Comparison of ENCODE assay signal across 10 mouse cellular contexts in genomic region chr1:134368777-134369337, GRCm38 (mm10). TPM values are rescaled to one million over a fixed set of nuclear protein-coding genes. Genes with fewer than 3 reads are reported as not detected.
A peak's percentile ranks its signal among the peaks of the same experiment; 100 is the strongest.
DNase-seq lines count a peak whose midpoint lies in the region; ATAC-seq and TF ChIP-seq lines count a peak whose summit lies in the region.
"Had no signal": no experiment of that assay in that cellular context is flagged by ENCODE, and none has a peak within 500 bp of the region (broad histone marks: within the 10 kb centered on the region; RNA-seq: fewer than 3 reads in every experiment).

No protein-coding gene starts in this region.

- H3K36me3 ChIP-seq in kidney, embryonic 14.5 days (ENCODE audit: control insufficient read depth, insufficient read depth, low read length), result no peaks in the 10 kb centered on the region
- no peaks in the 10 kb centered on the region for H3K36me3 ChIP-seq in limb, embryonic 14.5 days (ENCODE audit: control insufficient read depth, insufficient read depth, low read length)

- intact Hi-C loops in heart, postnatal 10 days (cut with DNase I), result no loop called here

- DNase-seq in kidney, adult 18-20 months, result peak; percentile 80
- DNase-seq in Muller cell, postnatal 12 days (ENCODE audit: inconsistent ontology term), result peak; percentile 27
- DNase-seq in cerebellum, postnatal 10 days, result peak; percentile 76
- peak; percentile 66 to 85 for DNase-seq in heart, postnatal 10 days
- DNase-seq in limb, embryonic 14.5 days (ENCODE audit: low spot score), result peak; percentile 73
- peak; percentile 51 for DNase-seq in right cerebral cortex, adult 18-20 months
- DNase-seq in urinary bladder, postnatal 36 days (ENCODE audit: low spot score in 2 of 2), result peak; percentile 66 to 72

- 55% methylated on average over 9 of the region's 9 CpGs for WGBS in kidney, embryonic 14.5 days
- 52% methylated on average over 9 of the region's 9 CpGs for WGBS in limb, embryonic 14.5 days

- no peak overlapping the region for H3K4me3 ChIP-seq in kidney, embryonic 14.5 days (ENCODE audit: low read length)
- H3K4me3 ChIP-seq in limb, embryonic 14.5 days (replicated peaks; ENCODE audit: low read length), result no peak overlapping the region
- H3K4me3 ChIP-seq: erythroblast, embryonic 14.5 days had no signal

- H3K27me3 ChIP-seq in kidney, embryonic 14.5 days (ENCODE audit: control insufficient read depth, insufficient read depth, low read length), result no peaks in the 10 kb centered on the region
- no peaks in the 10 kb centered on the region for H3K27me3 ChIP-seq in limb, embryonic 14.5 days (ENCODE audit: control insufficient read depth, insufficient read depth, low read length)

- no peak for TF ChIP-seq POLR2A in limb, embryonic 14.5 days (IDR thresholded peaks at IDR 0.05; ENCODE audit: borderline replicate concordance, extremely low read depth, insufficient read depth, insufficient read length)

- no peak for ATAC-seq in kidney, embryonic 14.5 days (ENCODE audit: low FRiP score, low TSS enrichment)
- ATAC-seq in limb, embryonic 14.5 days (ENCODE audit: low FRiP score, low read depth), result no peak

- H3K4me2 ChIP-seq in kidney, embryonic 14.5 days (replicated peaks; ENCODE audit: low read depth, low read length), result no peak overlapping the region
- H3K4me2 ChIP-seq in limb, embryonic 14.5 days (replicated peaks; ENCODE audit: low read depth, low read length, severe bottlenecking), result no peak overlapping the region

- peaks cover 3% of the 10 kb centered on the region; the same call in 1 of the 2 replicates for H3K9me3 ChIP-seq in kidney, embryonic 14.5 days (ENCODE audit: control insufficient read depth, low read length)
- H3K9me3 ChIP-seq in limb, embryonic 14.5 days (ENCODE audit: control insufficient read depth, low read length), result no peaks in the 10 kb centered on the region; the same call in 1 of the 2 replicates

- H3K9ac ChIP-seq in kidney, embryonic 14.5 days (ENCODE audit: low read depth, low read length), result no peak overlapping the region
- H3K9ac ChIP-seq in limb, embryonic 14.5 days (ENCODE audit: low read depth, low read length, severe bottlenecking), result no peak overlapping the region

- H3K4me1 ChIP-seq in kidney, embryonic 14.5 days (ENCODE audit: control insufficient read depth, insufficient read depth, low read length), result no peaks in the 10 kb centered on the region
- no peaks in the 10 kb centered on the region for H3K4me1 ChIP-seq in limb, embryonic 14.5 days (ENCODE audit: control insufficient read depth, insufficient read depth, low read length)

- H3K27ac ChIP-seq in kidney, embryonic 14.5 days (ENCODE audit: low read depth, low read length), result no peak overlapping the region
- H3K27ac ChIP-seq in limb, embryonic 14.5 days (replicated peaks; ENCODE audit: low read depth, low read length), result no peak overlapping the region
- H3K27ac ChIP-seq: macrophage had no signal

RNA-seq across cellular contexts. Expression of gene Tmem183a, which starts 7.1 kb away (rescaled TPM):
- polyA plus RNA-seq in kidney, embryonic 14.5 days (2014; fragmentation: Nextera tagmentation; extraction: Ambion mirVana), result 57.0 and 91.3 TPM in 2 replicates
- 10 to 100 TPM; 24.2 to 25.7 TPM for total RNA-seq in heart, postnatal 10 days (2021)
- 83.0 and 110 TPM in 2 replicates for polyA plus RNA-seq in limb, embryonic 14.5 days (2012; rRNA removed)
- 77.8 and 86.8 TPM in 2 replicates for polyA plus RNA-seq in limb, embryonic 14.5 days (2014; fragmentation: Nextera tagmentation; extraction: Ambion mirVana)

RNA-seq across cellular contexts. Expression of gene 4933406M09Rik, which starts 16.9 kb away (rescaled TPM):
- not detected in 2 replicates for polyA plus RNA-seq in kidney, embryonic 14.5 days (2014; fragmentation: Nextera tagmentation; extraction: Ambion mirVana)
- not detected for total RNA-seq in heart, postnatal 10 days (2021)
- polyA plus RNA-seq in limb, embryonic 14.5 days (2012; rRNA removed), result not detected in 2 replicates
- not detected in 2 replicates for polyA plus RNA-seq in limb, embryonic 14.5 days (2014; fragmentation: Nextera tagmentation; extraction: Ambion mirVana)
- polyA plus RNA-seq: macrophage had no signal

RNA-seq across cellular contexts. Expression of gene Ppfia4, which starts 36.1 kb away (rescaled TPM):
- 1.6 and 2.7 TPM in 2 replicates for polyA plus RNA-seq in kidney, embryonic 14.5 days (2014; fragmentation: Nextera tagmentation; extraction: Ambion mirVana)
- 1 to 10 TPM; 3.4 to 3.7 TPM for total RNA-seq in heart, postnatal 10 days (2021)
- polyA plus RNA-seq in limb, embryonic 14.5 days (2012; rRNA removed), result 32.3 and 38.9 TPM in 2 replicates
- 10.1 and 10.9 TPM in 2 replicates for polyA plus RNA-seq in limb, embryonic 14.5 days (2014; fragmentation: Nextera tagmentation; extraction: Ambion mirVana)

RNA-seq across cellular contexts. Expression of gene Cyb5r1, which starts 36.5 kb away (rescaled TPM):
- polyA plus RNA-seq in kidney, embryonic 14.5 days (2014; fragmentation: Nextera tagmentation; extraction: Ambion mirVana), result 28.4 and 36.7 TPM in 2 replicates
- 10 to 100 TPM; 31.0 to 33.4 TPM for total RNA-seq in heart, postnatal 10 days (2021)
- 43.0 and 46.0 TPM in 2 replicates for polyA plus RNA-seq in limb, embryonic 14.5 days (2012; rRNA removed)
- polyA plus RNA-seq in limb, embryonic 14.5 days (2014; fragmentation: Nextera tagmentation; extraction: Ambion mirVana), result 28.6 and 31.8 TPM in 2 replicates

RNA-seq across cellular contexts. Expression of gene Adipor1, which starts 46.3 kb away (rescaled TPM):
- 77.4 and 91.3 TPM in 2 replicates for polyA plus RNA-seq in kidney, embryonic 14.5 days (2014; fragmentation: Nextera tagmentation; extraction: Ambion mirVana)
- total RNA-seq in heart, postnatal 10 days (2021), result 100 to 1,000 TPM; 132 to 133 TPM
- polyA plus RNA-seq in limb, embryonic 14.5 days (2012; rRNA removed), result 74.9 and 82.9 TPM in 2 replicates
- polyA plus RNA-seq in limb, embryonic 14.5 days (2014; fragmentation: Nextera tagmentation; extraction: Ambion mirVana), result 92.1 and 97.6 TPM in 2 replicates

Comparison
In these comparisons a context has a peak if more than half of its experiments do, and no peak if none do; other contexts are left out.
1. DNase-seq: peak in every context shown above with its lines; median percentile 80 in kidney, adult 18-20 months; 76 in cerebellum, postnatal 10 days; 76 in heart, postnatal 10 days; 73 in limb, embryonic 14.5 days; 69 in urinary bladder, postnatal 36 days; 51 in right cerebral cortex, adult 18-20 months; 27 in Muller cell, postnatal 12 days.